Mouse (Mus musculus) heart, embryonic 12.5 days (tissue): ENCODE results near the gene Arg2. TPM values are rescaled to one million over a fixed set of nuclear protein-coding genes. Genes with fewer than 3 reads are reported as not detected.

Experiments used
- ATAC-seq: fragments of 200-750 bp; cut with Nextera tagmentation; 2 replicates; pipeline ENCODE4 v1.8.0; 2017; ENCODE audit warnings: moderate TSS enrichment, moderate library complexity; ENCODE audit not compliant: insufficient number of reproducible peaks, low FRiP score
- H3K27ac ChIP-seq: fragments of 300-500 bp; sonication (generic); 2 replicates; pipeline ENCODE4 v1.5.1; 2016; ENCODE audit warnings: mild to moderate bottlenecking, moderate library complexity; ENCODE audit not compliant: poor library complexity, severe bottlenecking
- H3K27me3 ChIP-seq: fragments of 300-500 bp; sonication (generic); replicated peaks from 2 replicates; pipeline ENCODE4 v1.6.1; 2016; ENCODE audit warnings: mild to moderate bottlenecking, moderate library complexity
- H3K36me3 ChIP-seq: fragments of 300-500 bp; sonication (generic); 2 replicates; pipeline ENCODE4 v1.6.1; 2016; ENCODE audit warnings: mild to moderate bottlenecking, moderate library complexity
- H3K4me1 ChIP-seq: fragments of 300-500 bp; sonication (generic); replicated peaks from 2 replicates; pipeline ENCODE4 v1.6.1; 2016; ENCODE audit warnings: mild to moderate bottlenecking
- H3K4me2 ChIP-seq: fragments of 300-500 bp; sonication (generic); 2 replicates; pipeline ENCODE4 v1.6.1; 2016; ENCODE audit warnings: mild to moderate bottlenecking, moderate library complexity
- H3K4me3 ChIP-seq: fragments of 300-500 bp; sonication (generic); 2 replicates; pipeline ENCODE4 v1.5.1; 2016; ENCODE audit warnings: mild to moderate bottlenecking
- H3K9ac ChIP-seq: fragments of 300-500 bp; sonication (generic); 2 replicates; pipeline ENCODE4 v1.6.1; 2016; ENCODE audit warnings: mild to moderate bottlenecking, moderate library complexity
- H3K9me3 ChIP-seq: fragments of 300-500 bp; sonication (generic); replicated peaks from 2 replicates; pipeline ENCODE4 v1.6.1; 2016; ENCODE audit warnings: mild to moderate bottlenecking, moderate library complexity
- WGBS: fragments of 180-500 bp; shearing (Covaris S2); methylation state at CpG from one replicate; pipeline ENCODE4 v1.1.7; 2016; 5-methylcytosine and 5-hydroxymethylcytosine counted together
- polyA plus RNA-seq: library from polyadenylated mRNA; unstranded; fragments of >200 nt; fragmentation: Nextera tagmentation; extraction: Ambion mirVana; gene quantifications from 2 replicates; pipeline ENCODE4 v1.2.1, GENCODE M21; 2016

The Arg2 gene
- polyA plus RNA-seq, 1 experiment from 2014 or later = 0.15 TPM

- WGBS = 49% methylated on average over 3 of the region's 3 CpGs
- Histone ChIP-seq H3K4me3 (no peak overlapping the region), H3K27ac (no peak overlapping the region), H3K27me3 (no peaks in the 10 kb centered on the region), H3K4me2 (no peak overlapping the region), H3K36me3 (no peaks in the 10 kb centered on the region), H3K9me3 (no peaks in the 10 kb centered on the region), H3K9ac (no peak overlapping the region), H3K4me1 (no peaks in the 10 kb centered on the region)
- ATAC-seq = no peak
Measured at GRCm38 (mm10) chr12:79201882-79202281, 71.3 kb downstream of the Arg2 start.

Other genes with a start within 250 kb of the Arg2 start
- gene Plek2, start 223.8 kb upstream of the Arg2 start, polyA plus RNA-seq = 9.9 and 11.3 TPM in 2 replicates
- 2.9 and 3.4 TPM in 2 replicates for gene Tmem229b, start 123.2 kb upstream of the Arg2 start, polyA plus RNA-seq
- gene Plekhh1, start 101.6 kb upstream of the Arg2 start, polyA plus RNA-seq = 5.3 and 5.8 TPM in 2 replicates
- 16.8 and 17.4 TPM in 2 replicates for gene Pigh, start 41.1 kb upstream of the Arg2 start, polyA plus RNA-seq
- 93.7 and 100 TPM in 2 replicates for gene Vti1b, start 41.9 kb downstream of the Arg2 start, polyA plus RNA-seq
- gene Rdh11, start 61.5 kb downstream of the Arg2 start, polyA plus RNA-seq = 17.5 and 18.4 TPM in 2 replicates
- 0.51 and 0.87 TPM in 2 replicates for gene Rdh12, start 78.1 kb downstream of the Arg2 start, polyA plus RNA-seq
- 12.3 and 13.1 TPM in 2 replicates for gene Zfyve26, start 165.5 kb downstream of the Arg2 start, polyA plus RNA-seq
- gene Rad51b, start 166.5 kb downstream of the Arg2 start, polyA plus RNA-seq = 4.5 and 4.6 TPM in 2 replicates